Mouse (Mus musculus) olfactory bulb, adult 2 months (tissue): ENCODE measurements around the gene Map3k20.

Experiments
- CTCF ChIP-seq: fragments of 200-500 bp; IDR thresholded peaks from 2 replicates; pipeline ENCODE4 v1.5.1; 2012; ENCODE audit warnings: low read depth, mild to moderate bottlenecking, low read length, moderate library complexity; ENCODE audit not compliant: insufficient read depth
- POLR2A ChIP-seq: fragments of 200-500 bp; IDR thresholded peaks from 2 replicates; pipeline ENCODE4 v1.6.1; 2012; ENCODE audit warnings: mild to moderate bottlenecking, low read depth, low read length, moderate library complexity; ENCODE audit not compliant: insufficient read depth

GRCm38 (mm10) chr2:72239993-72240392, 45.4 kb upstream of the Map3k20 start:
- TF ChIP-seq CTCF = no peak
- no peak for TF ChIP-seq POLR2A
